Mouse (Mus musculus) brain, embryonic 14.5 days (tissue): Measurements from ENCODE around the gene Pfkl. TPM values are rescaled to one million over a fixed set of nuclear protein-coding genes. Genes with fewer than 3 reads are reported as not detected.

Source experiments
- DNase-seq: peaks from one replicate; pipeline ENCODE4 v3.0.0-alpha.2; 2011; ENCODE audit warnings: low read depth
- CTCF ChIP-seq: fragments of 200-500 bp; IDR thresholded peaks from 2 replicates; pipeline ENCODE4 v1.5.1; 2012; ENCODE audit warnings: inconsistent platforms, mild to moderate bottlenecking, moderate library complexity, borderline replicate concordance; ENCODE audit not compliant: insufficient read depth, insufficient read length; ENCODE audit errors: extremely low read depth
- POLR2A ChIP-seq: fragments of 200-500 bp; IDR thresholded peaks from 2 replicates; pipeline ENCODE4 v1.6.1; 2012; ENCODE audit warnings: mild to moderate bottlenecking, inconsistent platforms, borderline replicate concordance; ENCODE audit not compliant: poor library complexity, insufficient read depth, insufficient read length, severe bottlenecking; ENCODE audit errors: extremely low read depth
- polyA plus RNA-seq: library from polyadenylated mRNA; depleted of rRNA; stranded (reverse); fragments of >200 nt; gene quantifications from 2 replicates; pipeline ENCODE4 v1.2.3, GENCODE M21; 2012; rRNA removed

The Pfkl gene
- 146 and 161 TPM in 2 replicates for polyA plus RNA-seq

- TF ChIP-seq CTCF (no peak), POLR2A (no peak)
- DNase-seq, result no peak
Measured at GRCm38 (mm10) chr10:78009945-78010293, at the start of gene Pfkl. TSS of gene Pfkl (minus strand) at chr10:78010083.

DNA sequence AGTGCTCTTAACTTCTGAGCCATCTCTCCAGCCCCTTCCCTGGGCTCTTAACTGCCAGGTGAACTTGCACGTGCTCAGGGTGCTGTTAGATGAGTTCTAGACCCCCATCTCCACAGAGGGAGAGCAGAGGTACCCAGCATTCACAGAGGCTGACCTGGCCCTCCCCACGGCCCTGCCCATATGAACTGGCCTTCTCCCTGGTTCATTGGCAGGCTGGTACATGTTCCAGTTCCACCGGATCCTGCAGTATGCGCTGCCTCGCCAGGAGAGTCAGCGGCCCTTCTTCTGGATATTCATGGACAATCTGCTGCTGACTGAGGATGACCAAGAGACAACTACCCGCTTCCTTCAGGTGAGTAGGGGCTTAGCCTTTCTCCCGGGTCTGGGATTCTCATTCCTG lies 47.2 kb upstream of the Pfkl start:
- no peak for DNase-seq

DNA sequence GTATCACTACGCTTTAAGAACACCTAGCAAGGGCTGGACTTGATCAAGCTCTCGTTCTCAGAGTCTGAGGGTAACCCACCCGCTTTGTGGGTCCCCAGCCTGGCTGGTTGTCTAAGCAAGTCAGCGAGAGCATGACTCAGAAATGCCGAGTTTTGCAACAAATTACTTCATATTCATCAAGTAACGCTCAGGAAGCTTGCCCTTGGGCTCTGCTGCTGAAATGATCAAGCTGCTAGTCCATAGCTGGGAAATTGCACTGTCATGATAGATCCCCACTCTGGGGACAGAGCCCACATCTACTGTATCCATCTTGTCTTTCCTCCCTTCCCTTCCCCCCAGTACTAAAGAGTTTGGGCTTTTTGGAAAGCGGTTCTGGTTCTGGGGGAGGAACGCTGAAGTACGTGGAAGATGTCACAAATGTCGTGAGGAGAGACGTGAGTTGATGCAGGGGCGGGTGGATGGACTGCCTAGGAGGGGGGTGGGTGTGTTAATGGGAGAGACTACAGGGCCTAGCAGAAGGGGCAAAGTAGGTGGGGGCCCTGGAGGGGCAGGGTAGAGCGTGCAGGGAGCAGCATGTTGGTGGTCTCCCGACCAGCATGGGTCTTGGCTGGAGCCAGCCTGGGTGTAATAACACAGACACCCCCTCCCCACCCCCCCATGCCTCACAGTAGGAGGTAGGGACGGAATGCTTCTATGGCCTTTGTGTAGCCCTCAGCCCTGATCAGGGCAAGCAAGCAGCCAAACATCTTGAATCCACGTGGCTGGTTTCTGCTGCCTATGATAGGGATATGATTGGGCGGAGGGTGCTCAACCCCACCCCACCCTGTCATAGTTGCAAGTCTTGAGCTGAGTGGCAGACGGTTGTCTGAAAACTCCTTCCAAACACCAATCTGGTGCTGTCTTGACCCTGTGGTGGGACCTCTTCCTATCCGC lies 45.0 kb upstream of the Pfkl start:
- TF ChIP-seq POLR2A (no peak), CTCF (no peak)
- no peak for DNase-seq

More for the DNA sequence above, 47.2 kb upstream of the Pfkl start:
- TF ChIP-seq CTCF (no peak), POLR2A (no peak)

GRCm38 (mm10) chr10:78049519-78050035 lies 39.7 kb upstream of the Pfkl start:
- no peak for TF ChIP-seq POLR2A
- no peak for TF ChIP-seq CTCF
- DNase-seq, result no peak

DNA sequence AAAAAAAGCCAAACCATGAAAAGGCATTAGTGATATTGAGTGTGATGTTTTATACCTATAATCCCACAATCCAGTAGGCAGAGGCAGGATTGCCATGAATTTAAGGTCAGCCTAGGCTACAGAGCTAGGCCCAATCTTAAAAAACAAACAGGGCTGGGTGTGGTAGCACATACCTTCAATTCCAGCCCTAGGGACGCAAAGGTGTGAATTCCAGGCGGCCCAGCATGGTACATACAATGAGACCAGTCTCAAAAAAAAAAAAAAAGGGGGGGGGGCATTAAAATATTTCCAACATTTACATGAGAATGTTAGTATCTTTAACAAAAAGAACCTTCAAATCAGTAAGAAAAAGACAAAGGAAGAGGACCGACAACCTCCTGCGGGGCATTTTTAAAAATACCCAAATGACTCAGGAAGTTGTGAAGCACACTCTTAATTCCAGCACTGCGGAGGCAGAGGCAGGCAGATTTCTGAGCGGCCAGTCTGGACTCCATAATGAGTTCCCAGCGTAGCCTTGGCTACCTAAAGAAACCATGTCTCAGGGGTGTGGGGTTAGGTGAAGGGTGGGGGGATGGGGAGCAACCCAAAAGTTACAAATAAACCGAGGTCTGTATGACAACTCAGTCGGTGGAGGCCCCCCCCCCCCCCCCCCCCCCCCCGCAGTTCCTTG lies 38.3 kb upstream of the Pfkl start:
- TF ChIP-seq POLR2A (no peak), CTCF (no peak)
- DNase-seq, result no peak

DNA sequence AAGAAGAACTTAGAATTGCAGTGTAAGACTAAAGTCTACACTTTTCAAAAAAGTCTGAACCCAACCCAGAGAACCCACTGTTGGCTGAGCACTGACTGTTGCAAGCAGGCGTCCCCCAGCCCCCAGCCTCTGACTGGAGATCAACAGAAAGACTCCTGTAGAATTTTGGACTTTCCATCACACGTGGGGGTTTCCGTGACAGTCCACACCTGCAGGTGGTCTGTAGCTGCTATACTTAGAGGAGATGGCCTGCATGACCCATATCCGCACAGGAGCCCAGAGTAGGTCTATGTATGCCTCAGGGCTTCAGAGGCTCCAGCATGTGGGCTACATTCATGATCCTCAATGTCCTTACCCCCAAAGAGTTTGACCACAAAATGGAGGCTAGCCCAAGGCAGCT lies 36.5 kb upstream of the Pfkl start:
- DNase-seq, result no peak
- TF ChIP-seq POLR2A, result no peak

- TF ChIP-seq POLR2A (no peak), CTCF (no peak)
- DNase-seq, result no peak
Measured at GRCm38 (mm10) chr10:78044531-78044930, 34.6 kb upstream of the Pfkl start.

DNA sequence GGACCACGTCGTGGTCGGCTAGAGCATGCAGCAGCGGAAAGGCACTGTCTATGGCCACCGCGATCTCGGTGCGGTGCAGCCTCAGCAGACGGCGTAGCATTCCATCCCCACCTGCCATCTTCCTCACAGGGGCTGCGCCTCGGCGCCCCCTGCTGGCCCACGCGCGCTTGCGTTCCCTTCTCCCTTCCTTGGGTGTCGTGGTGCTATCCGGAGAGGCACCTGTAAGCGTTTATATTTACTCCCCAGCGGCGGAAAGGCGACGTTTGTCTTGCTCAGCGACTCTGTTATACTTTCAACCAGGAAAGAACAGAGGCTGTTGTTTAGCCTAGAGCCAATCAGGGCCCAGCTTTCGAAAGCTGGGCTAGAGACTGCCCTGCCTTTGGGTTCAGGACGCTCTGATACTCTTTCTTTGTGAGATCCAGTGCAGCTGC lies 33.5 kb upstream of the Pfkl start, which contains the start of gene Aire:
Aire (minus strand) TSS at position 205 of the 431 bp plus-strand sequence.
- peak; percentile 88 for TF ChIP-seq CTCF
- no peak for TF ChIP-seq POLR2A
- peak; percentile 79 for DNase-seq

GRCm38 (mm10) chr10:78042697-78043405 lies 33.0 kb upstream of the Pfkl start:
- TF ChIP-seq POLR2A (no peak), CTCF (no peak)
- no peak for DNase-seq

- no peak for DNase-seq
- TF ChIP-seq CTCF (no peak), POLR2A (no peak)
Measured at GRCm38 (mm10) chr10:78042096-78042495, 32.2 kb upstream of the Pfkl start.

- no peak for DNase-seq
- TF ChIP-seq CTCF (no peak), POLR2A (no peak)
Measured at GRCm38 (mm10) chr10:78041647-78042046, 31.8 kb upstream of the Pfkl start, which contains the start of gene Dnmt3l. TSS of gene Dnmt3l (plus strand) at chr10:78041947.

- DNase-seq, result no peak
- TF ChIP-seq CTCF (no peak), POLR2A (no peak)
Measured at GRCm38 (mm10) chr10:78037139-78037538, 27.3 kb upstream of the Pfkl start.

- DNase-seq, result no peak
- TF ChIP-seq CTCF (no peak), POLR2A (no peak)
Measured at GRCm38 (mm10) chr10:78031987-78032386, 22.1 kb upstream of the Pfkl start.
